Mouse (Mus musculus) retina, adult 2 months (tissue): ENCODE measurements around the gene Csnk1e.

Experiments used
- DNase-seq: peaks from one replicate; pipeline ENCODE4 v3.0.0-alpha.2; 2012; ENCODE audit warnings: low read depth, low spot score

Gene Csnk1e

DNA sequence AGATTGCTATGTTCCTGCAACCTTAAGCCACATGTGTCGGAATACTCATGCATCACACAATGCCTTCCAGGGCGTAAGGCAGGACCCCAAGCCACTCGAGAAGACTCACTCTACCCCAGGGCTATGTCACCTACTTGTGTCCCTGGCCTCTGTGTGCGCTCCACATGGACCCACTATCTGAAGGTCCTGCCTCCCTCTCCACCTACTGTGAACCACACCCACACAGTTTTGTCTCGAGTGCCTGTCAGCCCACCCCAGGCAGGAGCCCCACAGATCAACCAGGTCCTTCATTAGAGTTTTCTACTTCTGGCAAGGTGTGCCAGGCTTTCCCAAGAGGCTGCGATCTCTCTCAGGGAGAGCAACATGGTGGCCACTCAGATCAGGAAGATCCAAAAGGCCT, 60.1 kb downstream of the Csnk1e start:
- DNase-seq, result no peak

- no peak for DNase-seq
Measured at GRCm38 (mm10) chr15:79394842-79395241, 60.5 kb downstream of the Csnk1e start.

GRCm38 (mm10) chr15:79393101-79393500, 62.3 kb downstream of the Csnk1e start:
- DNase-seq, result no peak

GRCm38 (mm10) chr15:79392527-79392926, 62.8 kb downstream of the Csnk1e start:
- DNase-seq, result no peak

GRCm38 (mm10) chr15:79391447-79392093, 63.8 kb downstream of the Csnk1e start:
- DNase-seq, result no peak

GRCm38 (mm10) chr15:79390434-79390833, 64.9 kb downstream of the Csnk1e start:
- DNase-seq, result no peak

- DNase-seq, result no peak
Measured at GRCm38 (mm10) chr15:79388171-79388570, 67.2 kb downstream of the Csnk1e start.

GRCm38 (mm10) chr15:79387611-79388010, 67.8 kb downstream of the Csnk1e start:
- no peak for DNase-seq

DNA sequence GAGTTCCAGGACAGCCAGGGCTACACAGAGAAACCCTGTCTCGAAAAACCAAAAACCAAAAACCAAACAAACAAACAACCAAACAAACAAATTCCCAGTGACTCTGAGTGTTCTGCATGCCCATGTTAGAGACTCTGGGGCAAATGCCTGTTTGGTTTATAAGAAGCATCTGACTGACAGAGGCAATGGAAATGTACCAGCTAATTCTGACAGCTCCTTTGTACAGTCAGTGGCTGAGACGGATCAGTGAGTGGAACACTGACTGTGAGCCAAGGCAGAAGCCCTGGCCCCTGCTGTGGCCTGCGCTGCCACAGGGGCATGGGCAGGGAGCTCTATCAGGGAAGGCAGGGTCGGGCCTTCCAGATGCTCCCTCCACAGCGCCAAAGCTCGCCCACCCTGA, 68.3 kb downstream of the Csnk1e start:
- DNase-seq, result no peak

DNA sequence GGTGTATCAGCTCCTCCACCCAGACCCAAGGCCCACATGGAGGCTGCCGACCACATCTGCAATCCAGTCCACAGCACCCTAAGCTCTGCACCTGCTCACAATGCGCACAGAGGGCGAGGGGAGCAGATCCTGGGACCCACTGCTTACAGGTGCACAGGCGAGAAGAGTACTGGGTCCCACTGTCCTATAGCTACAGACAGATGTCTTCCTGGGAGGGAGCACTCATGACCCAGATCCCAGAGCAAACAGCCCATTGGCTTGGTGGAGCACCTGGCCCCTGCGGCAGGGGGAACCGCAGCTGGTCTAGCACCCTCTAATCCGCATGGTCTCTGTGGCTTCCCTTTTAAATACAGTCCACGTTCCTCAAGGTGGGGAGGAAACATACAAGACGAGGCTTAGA, 73.7 kb downstream of the Csnk1e start:
- no peak for DNase-seq

DNA sequence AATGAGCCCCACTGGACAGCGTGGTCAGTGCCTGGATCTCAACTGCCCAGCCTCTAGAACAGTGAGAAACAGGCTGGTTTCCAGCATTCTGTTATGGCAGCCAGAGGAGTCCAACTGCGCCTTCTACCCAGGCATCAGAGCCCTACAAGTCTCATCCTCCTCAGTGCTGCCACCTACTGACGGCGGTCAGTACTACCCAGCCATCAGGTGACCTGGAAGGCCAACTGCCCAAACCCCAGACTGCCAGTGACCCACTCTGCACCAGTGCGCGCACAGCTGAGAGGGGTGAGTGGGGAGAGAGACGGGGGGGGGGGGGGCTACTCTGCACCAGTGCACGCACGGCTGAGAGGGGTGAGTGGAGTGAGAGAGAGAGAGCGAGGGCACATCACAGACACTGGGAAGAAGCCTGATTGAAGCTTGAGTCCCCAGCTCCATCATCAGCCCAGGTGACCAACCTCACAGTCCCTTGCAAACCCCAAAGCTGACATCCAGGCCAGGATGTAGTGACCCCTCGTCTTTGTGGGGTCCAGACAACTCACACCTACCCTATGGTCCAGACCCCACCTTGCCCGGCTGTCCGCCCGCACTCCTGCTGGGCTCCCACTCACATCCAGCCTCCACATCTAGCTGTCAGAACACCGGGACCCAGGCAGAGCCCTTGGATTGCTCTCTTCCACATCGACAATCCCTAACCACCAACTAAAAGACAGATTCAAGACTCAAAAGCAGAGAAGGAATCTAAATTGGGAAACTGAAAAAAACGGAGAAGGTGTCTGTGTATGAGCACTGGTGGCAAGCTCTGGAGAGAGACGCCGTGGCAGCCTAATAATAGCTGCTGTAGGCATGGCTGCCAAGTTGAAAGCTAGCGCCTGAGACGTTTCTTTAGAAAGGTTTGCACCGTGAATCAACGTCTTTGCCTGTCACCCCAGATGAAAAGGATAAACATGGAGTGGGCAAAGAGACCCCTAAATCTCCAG, 74.6 kb downstream of the Csnk1e start:
- no peak for DNase-seq

GRCm38 (mm10) chr15:79379658-79380057, 75.7 kb downstream of the Csnk1e start:
- DNase-seq, result no peak

- no peak for DNase-seq
Measured at GRCm38 (mm10) chr15:79378608-79379007, 76.8 kb downstream of the Csnk1e start.

- no peak for DNase-seq
Measured at GRCm38 (mm10) chr15:79377681-79378080, 77.7 kb downstream of the Csnk1e start.

DNA sequence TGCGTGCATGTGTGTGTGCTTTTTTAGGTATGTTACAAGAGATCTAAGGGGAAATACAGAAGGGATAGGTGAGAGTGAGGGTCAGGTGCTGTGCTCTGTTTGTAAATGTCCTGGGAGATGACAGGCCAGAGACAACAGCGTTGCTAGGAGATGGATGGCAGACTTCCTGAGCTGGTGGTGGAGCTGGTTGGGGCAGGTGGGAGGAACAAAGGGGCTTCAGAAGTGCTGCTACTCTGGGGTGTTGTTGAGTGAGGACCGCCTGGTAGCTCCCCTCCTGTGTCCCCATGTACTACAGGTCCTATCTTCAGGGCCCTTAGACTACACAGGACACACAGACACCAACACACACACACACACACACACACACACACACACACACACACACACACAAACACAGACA, 80.6 kb downstream of the Csnk1e start:
- no peak for DNase-seq

DNA sequence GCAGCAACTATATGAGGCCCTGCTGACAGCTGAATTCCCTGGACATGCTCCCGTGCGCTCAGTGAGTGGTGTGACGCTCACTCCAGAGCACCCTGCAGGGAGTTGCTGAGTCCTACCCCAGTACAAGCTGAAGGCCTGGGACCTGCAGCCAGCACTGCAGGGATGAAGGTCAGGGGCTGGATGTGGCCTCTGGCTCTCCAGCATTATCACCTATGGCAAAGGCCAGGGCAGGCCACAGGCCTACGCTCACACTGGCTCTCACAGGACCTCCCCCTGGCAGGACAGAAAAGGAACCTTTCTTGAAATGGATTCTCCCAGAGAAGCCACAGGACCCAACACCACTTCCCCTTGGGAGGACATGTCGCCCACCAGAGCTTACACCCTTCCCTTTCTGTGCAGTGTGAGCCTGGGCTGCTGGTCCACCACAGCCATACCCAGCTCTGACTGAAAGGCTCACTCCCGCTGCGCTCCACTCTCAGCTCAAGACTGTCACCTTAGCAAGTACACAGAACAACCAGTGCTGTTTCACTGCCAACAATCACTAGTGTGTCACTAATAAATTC, 85.0 kb downstream of the Csnk1e start:
- DNase-seq, result no peak

GRCm38 (mm10) chr15:79369452-79370280, 85.7 kb downstream of the Csnk1e start:
- DNase-seq, result no peak

DNA sequence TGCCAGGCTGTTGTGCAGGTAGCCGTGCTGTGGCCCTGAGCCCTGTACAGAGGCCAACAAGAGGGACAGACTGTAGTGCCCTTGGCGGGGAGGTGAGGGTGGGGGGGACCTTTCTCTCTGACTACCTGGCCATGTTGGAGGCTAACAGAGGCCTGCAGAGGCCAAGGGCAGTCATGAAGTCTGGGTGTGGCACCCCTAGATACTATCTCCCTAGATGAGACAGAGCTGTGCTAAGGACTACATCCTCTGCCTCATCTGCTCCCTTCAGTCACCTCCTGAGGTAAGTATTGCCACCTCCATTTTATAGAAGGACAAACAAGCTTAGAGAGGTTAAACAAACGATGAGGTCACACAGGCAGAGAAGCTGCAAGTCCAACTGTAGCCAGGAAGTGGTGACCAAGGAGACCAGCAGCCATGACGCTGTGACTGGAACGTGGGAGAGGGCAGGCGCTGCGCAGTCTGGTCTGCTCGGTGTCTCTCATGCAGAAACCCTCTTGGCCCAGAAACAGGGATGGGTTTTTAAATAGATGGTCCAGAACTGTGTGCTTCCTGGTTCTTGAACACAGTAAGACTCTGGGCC, 86.4 kb downstream of the Csnk1e start:
- DNase-seq, result no peak

DNA sequence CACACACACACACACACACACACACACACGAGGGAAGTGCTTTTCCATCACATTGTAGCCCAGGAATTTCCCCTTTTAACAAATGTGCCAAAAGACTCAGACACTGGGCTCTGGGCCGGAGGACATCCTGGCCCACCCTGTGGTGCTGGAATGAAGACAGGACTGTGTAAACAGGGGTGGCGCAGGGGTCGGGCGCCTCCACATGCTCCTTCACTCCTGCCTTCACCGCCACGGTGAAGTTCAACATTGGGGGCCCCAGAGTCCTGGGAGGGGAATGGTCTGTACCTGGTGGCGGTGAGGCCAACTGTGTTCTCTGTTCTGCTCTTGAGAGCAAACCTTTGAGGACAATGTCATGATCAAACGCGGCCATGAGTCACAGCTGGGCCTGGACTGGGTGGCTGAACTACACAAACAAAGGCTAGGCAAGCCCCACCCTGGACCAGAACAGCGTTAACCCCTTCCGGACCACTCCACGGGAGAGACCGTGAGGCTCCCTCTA, 87.0 kb downstream of the Csnk1e start:
- DNase-seq, result no peak
